Mouse (Mus musculus) small intestine, adult 2 months (tissue): ENCODE results near the gene Herc1.

Experiments used
- CTCF ChIP-seq: fragments of 200-500 bp; IDR thresholded peaks from 2 replicates; pipeline ENCODE4 v1.5.1; 2012; ENCODE audit warnings: low read depth, mild to moderate bottlenecking, control low read depth, inconsistent platforms, low read length, moderate library complexity, mixed read lengths; ENCODE audit not compliant: insufficient replicate concordance, insufficient read length; ENCODE audit errors: extremely low read depth
- POLR2A ChIP-seq: fragments of 200-500 bp; IDR thresholded peaks from 2 replicates; pipeline ENCODE4 v1.6.1; 2012; ENCODE audit warnings: low read depth, mild to moderate bottlenecking, control low read depth, inconsistent platforms, low read length, moderate library complexity

DNA sequence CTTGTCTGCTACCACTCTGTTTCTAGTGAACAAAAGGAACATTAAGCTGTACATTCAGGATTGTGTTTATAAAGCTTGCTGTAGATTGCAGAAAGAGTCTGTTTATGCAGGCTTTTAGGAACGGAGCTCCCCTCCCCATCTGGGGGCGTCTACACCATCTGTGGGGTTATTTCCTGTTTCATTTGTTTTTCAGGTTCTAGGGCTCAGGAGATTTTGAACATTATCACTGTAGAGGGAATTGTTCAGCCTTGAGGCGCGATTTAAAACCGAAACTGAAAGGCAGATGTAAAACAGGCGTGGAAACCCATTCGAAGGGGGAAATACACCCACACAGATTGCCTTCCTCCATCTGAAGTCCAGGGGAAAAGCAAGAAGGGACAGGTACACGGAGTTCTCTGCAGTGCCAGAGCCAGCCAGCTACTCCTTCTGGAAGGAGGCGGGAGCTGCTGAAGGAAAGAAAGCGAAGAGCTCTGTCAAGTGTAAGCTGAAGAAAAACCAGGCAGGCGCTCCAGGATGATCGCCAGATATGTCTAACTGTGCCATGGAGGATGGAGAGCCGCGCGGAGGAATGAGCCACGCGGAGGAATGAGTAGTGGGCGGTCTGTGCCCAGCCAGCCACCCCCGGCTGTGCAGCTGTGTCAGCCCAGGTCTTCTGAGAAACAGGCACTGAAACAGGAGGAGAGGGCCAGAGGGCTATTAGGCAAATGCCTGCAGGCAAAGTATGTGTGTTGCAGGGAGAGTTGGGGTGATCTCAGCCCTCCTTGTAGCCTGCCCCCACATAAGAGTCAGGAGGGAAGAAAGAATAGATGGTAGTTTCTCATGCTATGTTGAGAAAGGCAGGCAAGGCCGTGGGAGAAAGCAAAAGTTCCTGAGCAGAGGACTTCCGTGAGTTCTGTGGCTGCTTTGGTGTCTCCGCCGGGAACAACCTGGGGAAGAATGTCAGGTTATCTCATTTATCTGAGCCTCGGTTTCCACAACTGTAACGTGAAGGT lies 44.8 kb upstream of the Herc1 start:
- TF ChIP-seq CTCF (no peak; the same call in 1 of the 2 replicates), POLR2A (0 out of 2 replicates have a peak, but pooled peaks have one; percentile 44)
